Mouse (Mus musculus): ENCODE data around the gene Rpn2. TPM values are rescaled to one million over a fixed set of nuclear protein-coding genes. Genes with fewer than 3 reads are reported as not detected.
A peak's percentile ranks its signal among the peaks of the same experiment; 100 is the strongest.

The Rpn2 gene
- total RNA-seq (2014; rRNA removed) (118 and 144 TPM in 2 replicates), polyA plus RNA-seq (2012; rRNA removed) (155 and 157 TPM in 2 replicates)

- Histone ChIP-seq H3K27ac (replicated peaks; ENCODE audit: insufficient read depth, low read depth, low read length) (peak within 1 kb of the TSS; percentile 94), H3K4me1 (ENCODE audit: control insufficient read depth, insufficient read depth, low read length) (peaks cover 4% of the 10 kb centered on the region), H3K27me3 (ENCODE audit: control insufficient read depth, insufficient read depth, low read length) (no peaks in the 10 kb centered on the region), H3K36me3 (ENCODE audit: control insufficient read depth, insufficient read depth, low read length) (peaks cover 8% of the 10 kb centered on the region; the same call in 1 of the 2 replicates), H3K4me3 (ENCODE audit: insufficient read depth, low read depth, low read length) (peak within 1 kb of the TSS; percentile 92), H3K9ac (ENCODE audit: low read depth, low read length) (peak within 1 kb of the TSS; percentile 99), H3K79me2 (ENCODE audit: control insufficient read depth, insufficient read depth, low read length) (peaks cover 23% of the 10 kb centered on the region; the same call in 1 of the 2 replicates)
- TF ChIP-seq POLR2A (IDR thresholded peaks at IDR 0.05; ENCODE audit: extremely low read depth, insufficient read depth, low read length) (peak; percentile 39; the same call in 1 of the 2 replicates), CTCF (IDR thresholded peaks at IDR 0.05; ENCODE audit: low read depth, low read length) (no peak)
- peak; percentile 73 for DNase-seq (ENCODE audit: extremely low read depth, low read depth, low spot score)
- under 1% methylated on average over 64 of the region's 64 CpGs for WGBS
These were observed at the start of gene Rpn2 for GRCm38 (mm10) chr2:157278717-157279415. TSS of gene Rpn2 (plus strand) at chr2:157279017.

GRCm38 (mm10) chr2:157235946-157236345 lies 42.9 kb upstream of the Rpn2 start:
- DNase-seq (ENCODE audit: extremely low read depth, low read depth, low spot score), result no peak
- 95% methylated on average over 8 of the region's 8 CpGs for WGBS

GRCm38 (mm10) chr2:157245001-157245400 lies 33.8 kb upstream of the Rpn2 start:
- no peaks in the 10 kb centered on the region for H3K27me3 ChIP-seq (ENCODE audit: control insufficient read depth, insufficient read depth, low read length)
- no peak for DNase-seq (ENCODE audit: extremely low read depth, low read depth, low spot score)
- no peaks in the 10 kb centered on the region for H3K79me2 ChIP-seq (ENCODE audit: control insufficient read depth, insufficient read depth, low read length)
- H3K4me3 ChIP-seq (ENCODE audit: insufficient read depth, low read depth, low read length), result no peak overlapping the region
- no peak overlapping the region for H3K9ac ChIP-seq (ENCODE audit: low read depth, low read length)
- H3K4me1 ChIP-seq (ENCODE audit: control insufficient read depth, insufficient read depth, low read length), result no peaks in the 10 kb centered on the region
- no peak overlapping the region for H3K27ac ChIP-seq (replicated peaks; ENCODE audit: insufficient read depth, low read depth, low read length)
- no peaks in the 10 kb centered on the region for H3K36me3 ChIP-seq (ENCODE audit: control insufficient read depth, insufficient read depth, low read length)
- WGBS, result 45% methylated on average over 5 of the region's 5 CpGs
- TF ChIP-seq POLR2A (IDR thresholded peaks at IDR 0.05; ENCODE audit: extremely low read depth, insufficient read depth, low read length) (no peak), CTCF (IDR thresholded peaks at IDR 0.05; ENCODE audit: low read depth, low read length) (no peak)

More at GRCm38 (mm10) chr2:157235946-157236345, 42.9 kb upstream of the Rpn2 start:
- TF ChIP-seq POLR2A (IDR thresholded peaks at IDR 0.05; ENCODE audit: extremely low read depth, insufficient read depth, low read length), result no peak
- TF ChIP-seq CTCF (IDR thresholded peaks at IDR 0.05; ENCODE audit: low read depth, low read length), result no peak
- H3K79me2 ChIP-seq (ENCODE audit: control insufficient read depth, insufficient read depth, low read length), result no peaks in the 10 kb centered on the region
- no peaks in the 10 kb centered on the region for H3K36me3 ChIP-seq (ENCODE audit: control insufficient read depth, insufficient read depth, low read length)
- H3K27ac ChIP-seq (replicated peaks; ENCODE audit: insufficient read depth, low read depth, low read length), result no peak overlapping the region
- H3K4me3 ChIP-seq (ENCODE audit: insufficient read depth, low read depth, low read length), result no peak overlapping the region
- H3K9ac ChIP-seq (ENCODE audit: low read depth, low read length), result no peak overlapping the region
- peaks cover 5% of the 10 kb centered on the region for H3K4me1 ChIP-seq (ENCODE audit: control insufficient read depth, insufficient read depth, low read length)
- peaks cover 2% of the 10 kb centered on the region; the same call in 1 of the 2 replicates for H3K27me3 ChIP-seq (ENCODE audit: control insufficient read depth, insufficient read depth, low read length)

GRCm38 (mm10) chr2:157245603-157246002 lies 33.2 kb upstream of the Rpn2 start:
- H3K27me3 ChIP-seq (ENCODE audit: control insufficient read depth, insufficient read depth, low read length), result no peaks in the 10 kb centered on the region
- H3K4me3 ChIP-seq (ENCODE audit: insufficient read depth, low read depth, low read length), result no peak overlapping the region
- peak; percentile 35 for DNase-seq (ENCODE audit: extremely low read depth, low read depth, low spot score)
- no peaks in the 10 kb centered on the region for H3K36me3 ChIP-seq (ENCODE audit: control insufficient read depth, insufficient read depth, low read length)
- no peak overlapping the region for H3K27ac ChIP-seq (replicated peaks; ENCODE audit: insufficient read depth, low read depth, low read length)
- 67% methylated on average over 2 of the region's 2 CpGs for WGBS
- TF ChIP-seq POLR2A (IDR thresholded peaks at IDR 0.05; ENCODE audit: extremely low read depth, insufficient read depth, low read length), result no peak
- no peak for TF ChIP-seq CTCF (IDR thresholded peaks at IDR 0.05; ENCODE audit: low read depth, low read length)
- no peak overlapping the region for H3K9ac ChIP-seq (ENCODE audit: low read depth, low read length)
- H3K79me2 ChIP-seq (ENCODE audit: control insufficient read depth, insufficient read depth, low read length), result no peaks in the 10 kb centered on the region
- H3K4me1 ChIP-seq (ENCODE audit: control insufficient read depth, insufficient read depth, low read length), result no peaks in the 10 kb centered on the region

- H3K27me3 ChIP-seq (ENCODE audit: control insufficient read depth, insufficient read depth, low read length), result no peaks in the 10 kb centered on the region
- no peaks in the 10 kb centered on the region for H3K36me3 ChIP-seq (ENCODE audit: control insufficient read depth, insufficient read depth, low read length)
- H3K4me1 ChIP-seq (ENCODE audit: control insufficient read depth, insufficient read depth, low read length), result no peaks in the 10 kb centered on the region
- H3K4me3 ChIP-seq (ENCODE audit: insufficient read depth, low read depth, low read length), result no peak overlapping the region
- no peak for DNase-seq (ENCODE audit: extremely low read depth, low read depth, low spot score)
- no peak overlapping the region for H3K9ac ChIP-seq (ENCODE audit: low read depth, low read length)
- H3K27ac ChIP-seq (replicated peaks; ENCODE audit: insufficient read depth, low read depth, low read length), result no peak overlapping the region
- TF ChIP-seq CTCF (IDR thresholded peaks at IDR 0.05; ENCODE audit: low read depth, low read length), result no peak
- TF ChIP-seq POLR2A (IDR thresholded peaks at IDR 0.05; ENCODE audit: extremely low read depth, insufficient read depth, low read length), result no peak
- no peaks in the 10 kb centered on the region for H3K79me2 ChIP-seq (ENCODE audit: control insufficient read depth, insufficient read depth, low read length)
These were observed 30.7 kb upstream of the Rpn2 start for GRCm38 (mm10) chr2:157248111-157248510.

- Histone ChIP-seq H3K27ac (replicated peaks; ENCODE audit: insufficient read depth, low read depth, low read length) (no peak overlapping the region), H3K4me1 (ENCODE audit: control insufficient read depth, insufficient read depth, low read length) (no peaks in the 10 kb centered on the region), H3K27me3 (ENCODE audit: control insufficient read depth, insufficient read depth, low read length) (no peaks in the 10 kb centered on the region), H3K36me3 (ENCODE audit: control insufficient read depth, insufficient read depth, low read length) (no peaks in the 10 kb centered on the region), H3K9ac (ENCODE audit: low read depth, low read length) (no peak overlapping the region), H3K79me2 (ENCODE audit: control insufficient read depth, insufficient read depth, low read length) (no peaks in the 10 kb centered on the region), H3K4me3 (ENCODE audit: insufficient read depth, low read depth, low read length) (no peak overlapping the region)
- under 1% methylated on average over 5 of the region's 5 CpGs for WGBS
- peak; percentile 13 for DNase-seq (ENCODE audit: extremely low read depth, low read depth, low spot score)
- TF ChIP-seq POLR2A (IDR thresholded peaks at IDR 0.05; ENCODE audit: extremely low read depth, insufficient read depth, low read length) (no peak), CTCF (IDR thresholded peaks at IDR 0.05; ENCODE audit: low read depth, low read length) (peak; percentile 84)
These were observed 19.1 kb upstream of the Rpn2 start for GRCm38 (mm10) chr2:157259720-157260119.
